Mouse (Mus musculus) heart, adult 2 months (tissue): ENCODE results near the gene Gm6657.

Experiments used
- EP300 ChIP-seq: fragments of 200-500 bp; IDR thresholded peaks from 2 replicates; pipeline ENCODE4 v1.6.1; 2011; ENCODE audit warnings: low read depth, low read length, control low read depth; ENCODE audit not compliant: insufficient read depth
- POLR2A ChIP-seq: fragments of 200-500 bp; IDR thresholded peaks from 2 replicates; pipeline ENCODE4 v1.6.1; 2011; ENCODE audit warnings: mild to moderate bottlenecking, low read depth, low read length, control low read depth; ENCODE audit not compliant: insufficient read depth

GRCm38 (mm10) chr12:78206571-78206960, 12.5 kb downstream of the Gm6657 start:
- TF ChIP-seq EP300 (no peak), POLR2A (no peak)
